Mouse (Mus musculus): ENCODE results near the gene Neu2. TPM values are rescaled to one million over a fixed set of nuclear protein-coding genes. Genes with fewer than 3 reads are reported as not detected.
A peak's percentile ranks its signal among the peaks of the same experiment; 100 is the strongest.

The Neu2 gene
- total RNA-seq, 2 experiments from 2014 or later: 0.43 to 0.69 TPM

GRCm38 (mm10) chr1:87608416-87609046, 98.8 kb downstream of the Neu2 start:
- DNase-seq (ENCODE audit: low spot score in 2 of 2): peak in 1 of 2 experiments; percentile 49

DNA sequence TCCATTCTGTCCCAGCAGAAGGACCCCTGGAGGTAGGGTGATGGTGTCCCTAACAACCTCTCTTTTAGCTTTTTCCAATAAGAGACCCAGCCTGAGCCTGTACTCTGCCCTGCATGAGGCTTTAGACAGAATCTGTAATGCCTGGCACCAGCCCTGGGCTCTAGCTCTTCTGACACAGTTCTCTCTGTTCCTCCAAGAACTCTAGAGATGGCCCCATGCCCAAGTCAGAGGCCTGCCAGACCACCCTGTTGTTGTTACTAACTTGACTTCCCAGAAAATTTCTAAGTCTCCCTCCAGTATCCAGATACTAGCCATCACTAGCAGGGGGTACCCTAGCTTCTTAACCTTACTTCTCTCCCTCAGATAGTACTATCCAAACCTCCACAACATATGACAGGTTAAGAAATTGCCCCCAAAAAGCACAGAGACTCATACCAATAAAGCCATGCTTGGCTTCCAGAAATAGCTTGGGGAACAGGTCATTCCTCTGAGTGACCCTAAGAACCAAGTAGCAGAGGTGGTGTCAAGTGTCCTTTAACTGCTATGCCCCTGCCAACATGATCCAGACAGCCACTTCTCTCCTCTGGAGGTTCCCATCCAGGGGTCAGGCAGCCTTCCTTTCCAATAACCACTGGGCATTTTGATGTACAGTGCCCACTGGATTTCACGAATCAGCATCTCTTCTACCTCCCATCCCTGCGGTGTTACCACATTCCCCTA, 105.0 kb downstream of the Neu2 start:
- no peak for DNase-seq (ENCODE audit: low spot score in 2 of 2)

DNA sequence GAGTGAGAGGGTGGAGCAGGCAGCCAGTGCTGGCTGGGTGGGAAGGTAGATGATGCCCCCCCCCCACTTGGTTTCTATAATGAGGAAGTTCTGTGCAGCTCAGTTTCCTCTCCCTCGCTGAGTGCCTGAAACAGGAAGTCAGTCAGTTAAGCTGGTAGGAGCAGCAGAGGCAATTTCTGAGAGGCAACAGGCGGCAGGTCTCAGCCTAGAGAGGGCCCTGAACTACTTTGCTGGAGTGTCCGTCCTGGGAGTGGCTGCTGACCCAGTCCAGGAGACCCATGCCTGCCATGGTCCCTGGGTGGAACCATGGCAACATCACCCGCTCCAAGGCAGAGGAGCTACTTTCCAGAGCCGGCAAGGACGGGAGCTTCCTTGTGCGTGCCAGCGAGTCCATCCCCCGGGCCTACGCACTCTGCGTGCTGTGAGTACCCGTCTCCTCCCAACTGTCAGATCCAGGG, 110.6 kb downstream of the Neu2 start, which contains the start of gene Inpp5d:
TSS of gene Inpp5d (plus strand) at position 102 of the 458 bp plus-strand sequence.
- DNase-seq (ENCODE audit: low spot score in 2 of 2): no peak

DNA sequence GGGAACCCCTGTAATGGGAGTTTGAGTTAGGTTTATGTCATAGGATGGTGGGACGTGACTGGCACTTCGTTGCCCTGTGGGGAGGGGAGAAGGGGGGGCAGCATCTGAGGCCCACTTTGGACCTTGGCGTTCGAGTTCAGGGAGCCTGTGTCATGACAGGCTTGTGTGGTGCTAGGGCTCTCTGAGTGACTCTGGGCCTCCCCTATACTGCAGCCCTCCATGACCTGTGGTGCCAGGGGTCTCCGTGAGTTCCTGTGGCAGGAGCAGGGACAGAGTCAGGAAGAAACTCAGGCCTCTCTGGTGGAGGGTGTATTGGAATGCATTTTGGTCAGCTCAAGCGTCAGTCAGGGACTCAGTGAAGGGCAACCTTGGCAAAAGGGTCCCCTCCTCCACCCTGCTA, 111.0 kb downstream of the Neu2 start:
- DNase-seq (ENCODE audit: low spot score in 2 of 2): no peak

- DNase-seq (ENCODE audit: low spot score in 2 of 2): no peak
These were observed 111.6 kb downstream of the Neu2 start for GRCm38 (mm10) chr1:87621146-87621857.

- DNase-seq (ENCODE audit: low spot score in 2 of 2): peak in 1 of 2 experiments; percentile 52
These were observed 112.2 kb downstream of the Neu2 start for GRCm38 (mm10) chr1:87621858-87622279.

DNA sequence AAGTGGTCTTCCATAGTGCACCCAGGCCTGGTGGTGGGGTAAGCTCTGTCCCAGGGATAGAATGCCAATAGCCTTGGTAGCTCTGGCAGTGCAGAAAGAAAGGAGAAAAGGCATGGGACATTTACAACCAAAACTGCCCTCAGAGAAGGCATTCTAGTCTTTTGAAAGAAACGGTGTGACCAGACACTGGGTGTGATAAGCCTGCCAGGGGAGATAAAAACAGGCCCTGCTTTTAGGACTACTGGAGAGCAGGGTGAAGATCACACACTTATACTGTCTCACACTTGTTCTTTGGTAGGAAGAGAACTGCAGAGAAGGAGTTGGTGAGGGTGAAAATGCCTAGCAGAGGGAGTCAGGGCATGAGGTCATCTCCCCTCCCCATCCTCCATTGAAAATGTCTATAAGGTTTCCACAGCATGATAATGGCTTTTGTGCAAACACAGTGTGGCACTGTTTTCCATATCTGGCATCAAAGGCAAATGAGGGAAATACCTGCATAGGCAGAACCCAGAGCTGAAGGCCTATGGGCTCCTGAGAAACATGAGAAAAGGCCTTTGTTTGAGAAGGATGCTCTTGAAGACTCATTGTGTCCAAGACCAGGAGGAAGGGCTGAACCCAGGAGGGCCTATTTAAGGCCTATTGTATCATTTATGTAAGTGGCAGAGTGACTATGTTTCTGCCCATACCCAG, 114.4 kb downstream of the Neu2 start:
- DNase-seq (ENCODE audit: low spot score in 2 of 2): no peak

DNA sequence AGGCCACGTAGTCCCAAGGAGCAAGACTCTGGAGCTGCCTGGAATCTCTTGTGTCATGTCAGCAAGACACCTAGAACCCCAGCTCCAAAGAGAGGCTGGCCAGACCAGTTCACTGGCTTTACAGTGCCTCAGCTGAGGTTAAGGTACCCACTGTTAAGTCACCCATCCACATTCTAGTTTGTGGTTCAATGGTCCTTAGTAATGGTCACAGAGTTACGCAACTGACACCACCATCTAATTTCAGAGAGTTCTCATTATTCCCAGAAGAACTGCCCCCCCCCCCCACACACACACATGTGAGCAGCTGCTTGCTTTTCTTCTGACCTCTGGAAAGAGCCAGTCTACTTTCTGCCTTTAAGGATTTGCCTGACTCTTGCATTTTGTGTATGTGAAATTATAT, 115.1 kb downstream of the Neu2 start:
- no peak for DNase-seq (ENCODE audit: low spot score in 2 of 2)

DNA sequence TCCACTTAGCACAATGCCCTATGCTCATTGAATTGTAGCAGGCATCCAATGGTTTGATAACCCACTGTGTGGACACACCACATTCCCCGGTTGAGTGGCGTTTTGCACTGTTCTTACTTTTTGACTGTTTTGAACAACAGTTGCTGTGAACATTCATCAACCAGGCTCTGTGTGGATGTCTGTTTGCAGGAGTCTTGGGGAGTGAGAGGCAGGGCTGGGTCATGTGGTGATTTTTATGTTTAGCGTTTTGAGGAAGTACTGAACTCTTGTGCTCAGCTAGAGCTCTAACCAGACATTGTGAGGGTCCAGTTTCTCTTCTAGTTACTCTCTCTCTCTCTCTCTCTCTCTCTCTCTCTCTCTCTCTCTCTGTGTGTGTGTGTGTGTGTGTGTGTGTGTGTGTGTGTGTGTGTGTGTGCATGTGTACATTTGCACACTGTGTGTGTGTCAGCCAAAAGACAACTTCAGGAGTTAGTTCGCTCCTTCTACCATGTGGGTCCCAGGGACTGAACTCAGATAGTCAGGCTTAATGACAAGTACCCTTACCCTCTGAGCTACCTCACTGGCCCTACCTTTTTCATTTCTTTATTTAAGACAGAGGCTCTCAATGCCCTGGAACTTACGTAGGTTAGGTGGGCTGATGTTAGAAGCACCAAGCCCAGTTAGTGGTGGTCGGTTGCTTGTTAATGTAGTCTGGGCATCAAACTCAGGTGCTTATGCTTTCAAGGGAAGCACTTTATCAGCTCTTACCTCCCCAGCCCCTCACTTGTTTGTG, 115.8 kb downstream of the Neu2 start:
- no peak for DNase-seq (ENCODE audit: low spot score in 2 of 2)

DNA sequence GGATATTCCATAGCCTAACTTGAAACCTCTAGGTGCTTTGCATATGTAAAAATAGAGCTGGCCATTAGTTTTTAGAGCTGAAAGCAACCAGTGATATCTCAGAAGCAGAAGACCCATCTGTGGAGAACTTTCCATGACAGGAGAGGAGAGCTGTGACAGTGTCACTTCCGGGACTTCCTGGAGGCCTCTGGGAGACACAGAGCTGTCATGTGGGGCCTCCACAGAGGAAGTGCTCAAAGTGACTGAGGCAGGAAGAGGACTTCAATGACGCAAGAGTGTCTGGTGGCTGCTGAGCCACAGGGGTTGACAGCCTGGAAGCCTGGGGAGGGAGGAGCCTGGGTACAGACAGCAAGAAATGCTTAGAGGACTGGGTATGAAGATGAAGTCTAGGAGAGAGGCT, 116.7 kb downstream of the Neu2 start:
- DNase-seq (ENCODE audit: low spot score in 2 of 2): no peak

- no peak for DNase-seq (ENCODE audit: low spot score in 2 of 2)
These were observed 118.4 kb downstream of the Neu2 start for GRCm38 (mm10) chr1:87628085-87628484.

GRCm38 (mm10) chr1:87631584-87631983, 121.9 kb downstream of the Neu2 start:
- no peak for DNase-seq (ENCODE audit: low spot score in 2 of 2)

GRCm38 (mm10) chr1:87632163-87632562, 122.5 kb downstream of the Neu2 start:
- DNase-seq (ENCODE audit: low spot score in 2 of 2): no peak

DNA sequence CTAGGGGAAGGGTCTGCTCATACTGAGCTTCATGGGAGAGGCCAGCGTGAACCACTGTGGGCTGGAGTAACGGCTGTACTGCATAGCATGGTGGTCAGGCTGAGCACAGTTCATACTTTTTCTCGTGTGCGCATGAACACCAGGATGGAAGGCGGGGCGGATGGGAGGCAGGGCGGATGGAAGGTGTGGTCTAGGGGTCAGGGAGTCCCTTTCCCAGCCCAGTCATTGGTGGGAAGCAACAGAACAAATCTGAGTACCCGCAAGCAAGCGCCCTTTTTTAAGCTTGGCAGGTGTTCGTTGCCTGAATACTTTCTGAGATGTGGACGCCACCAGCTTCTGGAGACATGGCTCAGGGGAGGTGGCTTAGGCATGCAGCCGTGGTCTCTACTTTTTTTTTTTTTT, 127.0 kb downstream of the Neu2 start:
- no peak for DNase-seq (ENCODE audit: low spot score in 2 of 2)

DNA sequence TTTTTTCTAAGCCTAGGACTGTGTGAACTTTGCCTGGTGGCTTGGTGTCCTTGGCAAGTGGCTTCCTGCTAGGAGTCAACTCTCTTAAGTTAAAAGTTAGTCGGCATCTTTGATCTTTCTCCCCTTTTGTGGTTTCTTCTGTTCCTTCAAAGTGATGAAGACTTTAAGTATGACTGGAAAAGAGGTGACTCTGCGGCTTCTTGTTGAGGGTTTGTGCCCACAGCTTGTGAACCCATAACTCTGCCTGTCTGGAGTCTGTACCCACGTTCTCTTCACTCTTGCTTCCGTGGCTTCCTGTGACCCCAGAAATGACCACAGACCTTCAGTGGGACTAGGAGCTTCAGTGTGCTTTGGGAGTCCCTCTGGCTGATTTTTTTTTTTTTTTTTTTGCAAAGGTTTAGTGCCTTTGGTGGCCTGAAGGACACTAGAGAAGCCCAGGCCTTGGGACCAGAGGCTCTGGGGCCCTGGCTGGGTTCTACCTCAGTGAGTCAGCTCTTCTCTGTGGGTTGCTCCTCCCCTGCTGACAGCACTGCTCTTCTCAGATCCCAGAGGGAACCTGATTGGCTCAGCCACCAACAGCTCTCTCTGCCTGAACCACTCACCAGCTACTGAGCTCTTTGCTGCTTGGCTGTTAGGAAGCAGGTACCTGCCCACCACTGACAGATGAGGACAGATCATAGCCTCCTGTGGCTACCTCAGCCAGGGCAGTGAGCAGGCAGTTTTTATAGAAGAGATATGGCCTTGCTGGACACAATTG, 127.6 kb downstream of the Neu2 start:
- no peak for DNase-seq (ENCODE audit: low spot score in 2 of 2)

- no peak for DNase-seq (ENCODE audit: low spot score in 2 of 2)
These were observed 128.3 kb downstream of the Neu2 start for GRCm38 (mm10) chr1:87637878-87638600.

GRCm38 (mm10) chr1:87639724-87640123, 130.0 kb downstream of the Neu2 start:
- no peak for DNase-seq (ENCODE audit: low spot score in 2 of 2)

DNA sequence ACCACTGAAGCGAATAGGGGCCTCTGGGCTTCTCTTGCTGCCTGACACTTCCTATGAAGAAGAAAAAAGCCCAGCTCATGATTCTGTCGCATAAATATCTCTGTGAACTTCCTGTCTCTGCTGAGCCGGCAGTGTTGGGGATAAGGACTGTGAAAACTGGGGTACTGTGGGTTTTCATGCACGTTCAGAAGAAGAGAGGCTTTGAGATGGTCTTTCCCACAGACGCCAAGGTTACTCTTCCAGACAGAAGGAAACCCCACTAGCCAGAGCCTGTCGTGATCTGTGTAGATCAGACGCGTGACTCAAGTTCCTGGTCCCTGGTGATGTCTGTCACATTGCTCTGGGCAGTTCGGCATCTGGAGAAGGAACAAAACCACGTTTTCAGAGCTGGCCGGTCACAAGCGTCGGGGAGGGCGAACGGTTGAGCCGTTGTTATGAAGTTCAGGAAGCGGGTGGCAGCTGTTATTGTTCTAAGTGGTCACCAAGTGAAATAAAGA, 130.5 kb downstream of the Neu2 start:
- DNase-seq (ENCODE audit: low spot score in 2 of 2): no peak

GRCm38 (mm10) chr1:87643016-87643415, 133.3 kb downstream of the Neu2 start:
- no peak for DNase-seq (ENCODE audit: low spot score in 2 of 2)
